Mouse (Mus musculus) urinary bladder, postnatal 25 days (tissue): ENCODE data around the gene BC024978.

Experiments used
- DNase-seq: peaks from one replicate; pipeline ENCODE4 v3.0.0; 2022; ENCODE audit warnings: low spot score

Gene BC024978

GRCm38 (mm10) chr7:27195681-27196611 is at the start of gene BC024978, which contains the start of gene Snrpa:
TSS of gene BC024978 (plus strand) at chr7:27195781.
TSS of gene Snrpa (minus strand) at chr7:27196271.
- peak; percentile 87 for DNase-seq

- DNase-seq, result no peak
Measured at GRCm38 (mm10) chr7:27153205-27153764, 42.3 kb upstream of the BC024978 start, which contains the start of gene Cyp2t4. TSS of gene Cyp2t4 (plus strand) at chr7:27153714.

- DNase-seq, result no peak
Measured at GRCm38 (mm10) chr7:27156005-27156404, 39.6 kb upstream of the BC024978 start.

- no peak for DNase-seq
Measured at GRCm38 (mm10) chr7:27158171-27158570, 37.4 kb upstream of the BC024978 start.

GRCm38 (mm10) chr7:27159256-27159655 is 36.3 kb upstream of the BC024978 start:
- DNase-seq, result no peak

- DNase-seq, result peak; percentile 78
Measured at GRCm38 (mm10) chr7:27159882-27160281, 35.7 kb upstream of the BC024978 start.

GRCm38 (mm10) chr7:27160921-27161320 is 34.7 kb upstream of the BC024978 start:
- DNase-seq, result no peak

GRCm38 (mm10) chr7:27161744-27162143 is 33.8 kb upstream of the BC024978 start:
- DNase-seq, result no peak

- no peak for DNase-seq
Measured at GRCm38 (mm10) chr7:27162780-27163449, 32.7 kb upstream of the BC024978 start.

- no peak for DNase-seq
Measured at GRCm38 (mm10) chr7:27163450-27163805, 32.2 kb upstream of the BC024978 start.

GRCm38 (mm10) chr7:27164112-27164947 is 31.3 kb upstream of the BC024978 start:
- no peak for DNase-seq

- no peak for DNase-seq
Measured at GRCm38 (mm10) chr7:27165007-27165655, 30.4 kb upstream of the BC024978 start.

- DNase-seq, result no peak
Measured at GRCm38 (mm10) chr7:27165696-27166095, 29.9 kb upstream of the BC024978 start.

GRCm38 (mm10) chr7:27166229-27166613 is 29.4 kb upstream of the BC024978 start:
- peak; percentile 80 for DNase-seq

GRCm38 (mm10) chr7:27166614-27167474 is 28.7 kb upstream of the BC024978 start, which contains the start of gene Egln2:
TSS of gene Egln2 (minus strand) at chr7:27166802.
- DNase-seq, result peak; percentile 94

GRCm38 (mm10) chr7:27167475-27168094 is 28.0 kb upstream of the BC024978 start:
- no peak for DNase-seq

- DNase-seq, result no peak
Measured at GRCm38 (mm10) chr7:27168371-27168770, 27.2 kb upstream of the BC024978 start.

- no peak for DNase-seq
Measured at GRCm38 (mm10) chr7:27170981-27171380, 24.6 kb upstream of the BC024978 start.

- DNase-seq, result no peak
Measured at GRCm38 (mm10) chr7:27174496-27174895, 21.1 kb upstream of the BC024978 start.

- no peak for DNase-seq
Measured at GRCm38 (mm10) chr7:27174896-27175295, 20.7 kb upstream of the BC024978 start.
